Mouse (Mus musculus) thymus, adult 2 months (tissue): ENCODE measurements around the gene Gpr158. TPM values are rescaled to one million over a fixed set of nuclear protein-coding genes. Genes with fewer than 3 reads are reported as not detected.

Experiments
- DNase-seq: peaks from one replicate; pipeline ENCODE4 v3.0.0; 2021
- H3K27ac ChIP-seq: fragments of 200-500 bp; 2 replicates; pipeline ENCODE4 v1.5.1; 2012; ENCODE audit warnings: low read length, control low read depth; ENCODE audit not compliant: control insufficient read depth, insufficient read depth
- H3K27me3 ChIP-seq: fragments of 200-500 bp; 2 replicates; pipeline ENCODE4 v1.6.1; 2012; ENCODE audit warnings: mild to moderate bottlenecking, low read length, moderate library complexity, mixed read lengths; ENCODE audit not compliant: control insufficient read depth, insufficient read depth
- H3K36me3 ChIP-seq: fragments of 200-500 bp; 2 replicates; pipeline ENCODE4 v1.6.1; 2012; ENCODE audit warnings: mild to moderate bottlenecking, low read length, moderate library complexity; ENCODE audit not compliant: control insufficient read depth, insufficient read depth
- H3K4me1 ChIP-seq: fragments of 200-500 bp; replicated peaks from 2 replicates; pipeline ENCODE4 v1.6.1; 2012; ENCODE audit warnings: low read length; ENCODE audit not compliant: control insufficient read depth, insufficient read depth
- H3K4me3 ChIP-seq: fragments of 200-500 bp; 2 replicates; pipeline ENCODE4 v1.5.1; 2012; ENCODE audit warnings: mild to moderate bottlenecking, low read length, control low read depth, moderate library complexity; ENCODE audit not compliant: control insufficient read depth, insufficient read depth
- CTCF ChIP-seq: fragments of 200-500 bp; IDR thresholded peaks from 2 replicates; pipeline ENCODE4 v1.5.1; 2012; ENCODE audit warnings: mild to moderate bottlenecking, control low read depth, low read length, moderate library complexity, borderline replicate concordance; ENCODE audit not compliant: control insufficient read depth, poor library complexity, insufficient read depth; ENCODE audit errors: extremely low read depth
- POLR2A ChIP-seq: fragments of 200-500 bp; IDR thresholded peaks from 2 replicates; pipeline ENCODE4 v1.6.1; 2012; ENCODE audit warnings: mild to moderate bottlenecking, low read length, control low read depth, moderate library complexity; ENCODE audit not compliant: control insufficient read depth, poor library complexity, insufficient read depth; ENCODE audit errors: extremely low read depth
- WGBS: fragments of 180-500 bp; shearing (Covaris S2); methylation state at CpG from one replicate; pipeline ENCODE4 v1.1.7; 2018; 5-methylcytosine and 5-hydroxymethylcytosine counted together
- polyA plus RNA-seq: library from polyadenylated mRNA; depleted of rRNA; stranded (reverse); fragments of >200 nt; gene quantifications from 2 replicates; pipeline ENCODE4 v1.2.3, GENCODE M21; 2012; rRNA removed

Gene Gpr158
- polyA plus RNA-seq, 1 experiment = 0.03 TPM

DNA sequence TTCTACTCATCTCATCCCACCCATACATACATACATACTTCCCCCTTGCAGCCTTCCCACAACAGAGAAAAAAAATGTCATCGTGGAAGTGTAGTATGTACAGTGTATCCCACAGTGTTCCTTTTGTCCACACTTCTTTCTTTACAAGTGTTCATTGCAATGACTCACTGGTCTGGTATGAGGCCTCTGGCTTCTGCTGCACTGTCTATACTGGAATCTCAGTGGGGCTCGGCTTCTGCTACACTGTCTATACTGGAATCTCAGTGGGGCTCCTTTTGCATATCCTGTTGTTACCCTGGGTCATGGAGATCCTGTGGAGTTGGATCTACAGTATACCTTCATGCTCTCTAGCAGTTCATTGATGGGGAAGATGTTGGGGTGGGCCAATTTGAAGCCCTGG lies 425.8 kb downstream of the Gpr158 start:
- Histone ChIP-seq H3K36me3 (no peaks in the 10 kb centered on the region), H3K4me3 (no peak overlapping the region), H3K4me1 (no peaks in the 10 kb centered on the region), H3K27me3 (no peaks in the 10 kb centered on the region), H3K27ac (no peak overlapping the region)
- no peak for TF ChIP-seq POLR2A
- TF ChIP-seq CTCF = no peak
- 88% methylated on average over 2 of the region's 2 CpGs for WGBS
- no peak for DNase-seq

DNA sequence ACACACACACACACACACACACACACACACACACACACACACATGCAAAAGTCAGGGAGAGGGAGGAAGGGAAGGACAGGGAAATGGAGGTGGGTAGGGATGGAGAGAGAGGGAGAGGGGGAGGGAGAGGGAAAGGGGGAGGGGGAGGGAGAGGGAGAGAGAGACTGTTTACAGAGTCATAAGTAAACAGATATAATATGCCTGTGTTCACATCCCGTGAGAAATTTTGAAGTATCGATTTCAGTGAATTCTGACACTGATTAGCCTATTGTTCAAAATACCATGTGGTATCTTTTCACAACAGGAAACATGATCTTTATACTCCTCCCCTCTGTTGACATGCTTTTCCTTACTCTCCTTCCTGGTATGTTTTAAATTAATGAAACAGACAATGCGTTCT lies 432.3 kb downstream of the Gpr158 start:
- no peaks in the 10 kb centered on the region for H3K4me1 ChIP-seq
- no peaks in the 10 kb centered on the region for H3K36me3 ChIP-seq
- 92% methylated on average over 3 of the region's 3 CpGs for WGBS
- no peak overlapping the region for H3K27ac ChIP-seq
- H3K4me3 ChIP-seq = no peak overlapping the region
- no peak for DNase-seq
- TF ChIP-seq POLR2A (no peak), CTCF (no peak)
- H3K27me3 ChIP-seq = no peaks in the 10 kb centered on the region

DNA sequence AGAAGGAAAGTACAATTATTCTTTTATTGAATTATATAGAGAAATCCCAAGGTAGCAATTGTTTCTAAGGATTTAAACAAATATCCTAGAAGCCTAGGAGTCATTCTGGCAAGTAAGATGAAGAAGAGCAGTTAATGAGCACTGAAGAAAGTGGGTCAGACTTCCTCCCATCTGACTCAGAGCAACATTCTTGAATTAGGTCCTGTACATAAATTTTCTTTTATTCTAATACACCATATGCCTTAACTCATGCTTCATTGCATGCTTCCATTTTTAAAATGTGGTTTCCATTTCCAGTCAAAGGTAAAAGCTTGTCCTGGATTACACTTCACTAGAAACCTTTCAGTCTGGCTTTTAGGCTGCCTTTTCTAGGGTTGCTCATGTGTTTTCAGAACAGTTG lies 432.7 kb downstream of the Gpr158 start:
- Histone ChIP-seq H3K36me3 (no peaks in the 10 kb centered on the region), H3K27me3 (no peaks in the 10 kb centered on the region), H3K4me1 (no peaks in the 10 kb centered on the region), H3K27ac (no peak overlapping the region), H3K4me3 (no peak overlapping the region)
- no peak for TF ChIP-seq POLR2A
- TF ChIP-seq CTCF = no peak
- no peak for DNase-seq

GRCm38 (mm10) chr2:21808510-21808909 lies 441.2 kb downstream of the Gpr158 start:
- WGBS = 93% methylated on average over 2 of the region's 2 CpGs
- no peak for TF ChIP-seq CTCF
- no peak for TF ChIP-seq POLR2A
- no peaks in the 10 kb centered on the region for H3K27me3 ChIP-seq

DNA sequence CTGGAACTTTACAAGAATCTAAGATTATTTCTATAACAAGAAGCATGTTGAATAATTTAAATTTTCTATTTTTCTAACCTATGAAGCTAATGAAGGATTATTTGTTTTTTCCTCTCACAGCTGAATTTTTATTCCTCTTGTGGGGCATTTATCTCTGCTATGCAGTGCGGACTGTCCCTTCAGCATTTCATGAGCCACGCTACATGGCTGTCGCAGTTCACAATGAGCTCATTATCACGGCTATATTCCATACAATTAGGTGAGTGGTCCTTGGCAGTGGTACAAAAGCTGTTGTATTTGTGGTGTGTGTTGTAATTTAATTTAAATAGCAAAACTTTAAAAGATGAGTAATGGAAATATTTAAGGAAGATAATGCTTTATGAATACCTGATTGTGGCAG lies 443.1 kb downstream of the Gpr158 start:
- no peaks in the 10 kb centered on the region for H3K4me1 ChIP-seq
- H3K27ac ChIP-seq = no peak overlapping the region
- H3K36me3 ChIP-seq = no peaks in the 10 kb centered on the region
- DNase-seq = no peak
- no peaks in the 10 kb centered on the region for H3K27me3 ChIP-seq
- TF ChIP-seq CTCF = no peak
- no peak for TF ChIP-seq POLR2A
- 96% methylated on average over 4 of the region's 4 CpGs for WGBS
- H3K4me3 ChIP-seq = no peak overlapping the region

More at GRCm38 (mm10) chr2:21808510-21808909, 441.2 kb downstream of the Gpr158 start:
- Histone ChIP-seq H3K27ac (no peak overlapping the region), H3K4me3 (no peak overlapping the region), H3K4me1 (no peaks in the 10 kb centered on the region), H3K36me3 (no peaks in the 10 kb centered on the region)
- DNase-seq = no peak

GRCm38 (mm10) chr2:21864061-21864460 lies 496.7 kb downstream of the Gpr158 start:
- TF ChIP-seq POLR2A (no peak), CTCF (no peak)
- Histone ChIP-seq H3K36me3 (no peaks in the 10 kb centered on the region), H3K4me1 (no peaks in the 10 kb centered on the region), H3K4me3 (no peak overlapping the region), H3K27ac (no peak overlapping the region), H3K27me3 (no peaks in the 10 kb centered on the region)
- no peak for DNase-seq

Other genes starting within 250 kb of the Gpr158 start
- not detected in 2 replicates for gene Enkur, start 162.2 kb upstream of the Gpr158 start, polyA plus RNA-seq
- gene Thnsl1, start 161.8 kb upstream of the Gpr158 start, polyA plus RNA-seq = 1.7 and 3.0 TPM in 2 replicates